ENCODE assay signal across 13 mouse cellular contexts in the genomic region with DNA sequence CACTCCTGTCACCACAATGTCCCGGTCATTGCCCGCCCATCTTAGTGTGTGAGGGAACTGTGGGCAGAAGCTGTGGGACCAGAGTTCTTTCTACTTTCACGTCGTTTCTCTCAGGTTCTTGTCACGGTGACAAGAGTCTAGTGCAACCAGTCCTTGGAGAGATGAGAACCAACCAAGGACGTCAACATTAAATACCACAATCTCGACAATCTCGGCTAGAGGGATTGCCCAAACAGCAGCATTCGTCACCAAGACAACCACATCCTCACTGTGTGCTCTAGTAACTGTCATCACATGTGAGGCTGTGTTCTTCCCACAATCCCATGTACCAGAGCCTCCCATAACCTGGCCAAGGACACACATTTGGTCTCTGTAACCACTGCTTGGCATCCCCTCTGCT.
DNase-seq lines count a peak whose midpoint lies in the region; ATAC-seq lines count a peak whose summit lies in the region.
"Had no signal": no experiment of that assay in that cellular context is flagged by ENCODE, and none has a peak within 500 bp of the region (broad histone marks: within the 10 kb centered on the region; RNA-seq: fewer than 3 reads in every experiment).

No protein-coding gene starts in this region.

- no peak for DNase-seq in kidney, postnatal 4 days
- DNase-seq in urinary bladder, postnatal 14 days (ENCODE audit: low spot score) = peak; percentile 2
- no peak for DNase-seq in urinary bladder, postnatal 4 days (ENCODE audit: low spot score in 2 of 2)
- DNase-seq in liver, embryonic 11.5 days (ENCODE audit: low spot score) = no peak
- DNase-seq in adrenal gland, postnatal 36 days = no peak
- DNase-seq in frontal cortex, postnatal 14 days (ENCODE audit: low spot score in 2 of 2) = no peak
- no peak for DNase-seq in embryo, embryonic 10.5 days (ENCODE audit: low spot score)
- DNase-seq: cerebellum, adult 2 months had no signal

- H3K9ac ChIP-seq in kidney, embryonic 15.5 days = no peak overlapping the region
- H3K9ac ChIP-seq in liver, embryonic 11.5 days (ENCODE audit: low read depth, low read length) = no peak overlapping the region
- H3K9ac ChIP-seq: embryonic facial prominence, embryonic 13.5 days; forebrain, embryonic 15.5 days; hindbrain, embryonic 14.5 days; liver, embryonic 14.5 days had no signal

- H3K27ac ChIP-seq in kidney, embryonic 15.5 days = peak overlapping the region; percentile 80
- H3K27ac ChIP-seq in liver, embryonic 11.5 days (ENCODE audit: low read depth, low read length) = peak overlapping the region; percentile 34
- H3K27ac ChIP-seq: embryonic facial prominence, embryonic 13.5 days; forebrain, embryonic 15.5 days; hindbrain, embryonic 14.5 days; liver, embryonic 14.5 days had no signal

- H3K36me3 ChIP-seq in kidney, embryonic 15.5 days = no peaks in the 10 kb centered on the region
- no peaks in the 10 kb centered on the region for H3K36me3 ChIP-seq in liver, embryonic 11.5 days (ENCODE audit: control insufficient read depth, insufficient read depth, low read length)
- H3K36me3 ChIP-seq: embryonic facial prominence, embryonic 13.5 days; forebrain, embryonic 15.5 days had no signal

- H3K4me3 ChIP-seq in kidney, embryonic 15.5 days (replicated peaks) = no peak overlapping the region
- H3K4me3 ChIP-seq in liver, embryonic 11.5 days (ENCODE audit: low read depth, low read length) = no peak overlapping the region
- H3K4me3 ChIP-seq: embryonic facial prominence, embryonic 13.5 days; forebrain, embryonic 15.5 days had no signal

- H3K4me1 ChIP-seq in kidney, embryonic 15.5 days = peaks cover 17% of the 10 kb centered on the region; the same call in 1 of the 2 replicates
- H3K4me1 ChIP-seq in liver, embryonic 11.5 days (replicated peaks; ENCODE audit: control insufficient read depth, insufficient read depth, low read length) = peaks cover 27% of the 10 kb centered on the region
- H3K4me1 ChIP-seq: forebrain, embryonic 15.5 days had no signal

- H3K27me3 ChIP-seq in kidney, embryonic 15.5 days = no peaks in the 10 kb centered on the region
- H3K27me3 ChIP-seq in liver, embryonic 11.5 days (replicated peaks; ENCODE audit: control insufficient read depth, insufficient read depth, low read length) = no peaks in the 10 kb centered on the region
- H3K27me3 ChIP-seq: embryonic facial prominence, embryonic 13.5 days; forebrain, embryonic 15.5 days had no signal

- no peaks in the 10 kb centered on the region for H3K9me3 ChIP-seq in kidney, embryonic 15.5 days (replicated peaks)
- no peaks in the 10 kb centered on the region for H3K9me3 ChIP-seq in liver, embryonic 11.5 days (ENCODE audit: control insufficient read depth, low read length)
- H3K9me3 ChIP-seq: embryonic facial prominence, embryonic 13.5 days; forebrain, embryonic 15.5 days had no signal

- H3K4me2 ChIP-seq in kidney, embryonic 15.5 days = no peak overlapping the region
- H3K4me2 ChIP-seq in liver, embryonic 11.5 days = no peak overlapping the region
- H3K4me2 ChIP-seq: embryonic facial prominence, embryonic 13.5 days; forebrain, embryonic 15.5 days; hindbrain, embryonic 14.5 days had no signal

- ATAC-seq in kidney, embryonic 15.5 days (replicated peaks; ENCODE audit: low FRiP score) = no peak
- 0 out of 2 replicates have a peak, but pooled peaks have one; percentile 3 for ATAC-seq in liver, embryonic 11.5 days (replicated peaks; ENCODE audit: low FRiP score)
- ATAC-seq: forebrain, embryonic 15.5 days had no signal

- 83% methylated on average over 9 of the region's 9 CpGs for WGBS in kidney, embryonic 15.5 days
- 45% methylated on average over 9 of the region's 9 CpGs for WGBS in liver, embryonic 11.5 days
